Mouse (Mus musculus): ENCODE data around the gene Kcne4. TPM values are rescaled to one million over a fixed set of nuclear protein-coding genes. Genes with fewer than 3 reads are reported as not detected.

Kcne4 gene
- polyA plus RNA-seq, 1 experiment from 2014 or later, result 10.6 TPM

DNA sequence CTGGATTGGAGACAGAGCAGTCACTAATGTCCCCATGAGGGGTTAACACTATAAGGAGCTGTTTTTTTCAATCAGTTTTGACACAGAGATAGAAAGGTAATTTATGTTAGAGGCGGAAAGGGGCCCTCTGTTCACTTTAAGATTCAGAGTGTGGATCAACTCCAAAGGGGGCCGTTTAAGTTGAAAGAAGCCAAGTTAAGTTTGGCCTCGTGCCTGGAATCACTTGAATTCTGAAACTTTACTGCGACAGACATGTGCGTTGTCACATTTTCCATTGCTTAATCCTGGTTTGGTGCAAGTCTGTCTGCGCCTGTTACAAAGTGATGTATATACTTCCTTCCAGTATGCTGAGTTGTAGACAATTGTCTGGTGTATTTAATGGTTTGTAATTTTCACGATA, 3.0 kb downstream of the Kcne4 start:
- WGBS, result 42% methylated on average over 7 of the region's 7 CpGs
- H3K36me3 ChIP-seq (ENCODE audit: insufficient read depth, low read length), result no peaks in the 10 kb centered on the region
- H3K27ac ChIP-seq (ENCODE audit: low read length), result peak overlapping the region; percentile 87
- H3K9ac ChIP-seq (replicated peaks; ENCODE audit: low read length), result no peak overlapping the region
- H3K4me3 ChIP-seq (ENCODE audit: low read length), result no peak overlapping the region
- no peaks in the 10 kb centered on the region for H3K9me3 ChIP-seq (ENCODE audit: low read length)
- H3K4me2 ChIP-seq (replicated peaks; ENCODE audit: low read depth, low read length), result peak overlapping the region; percentile 24; the same call in 1 of the 2 replicates
- H3K4me1 ChIP-seq (ENCODE audit: insufficient read depth, low read length), result peaks cover 35% of the 10 kb centered on the region
- peak; percentile 58; the same call in 1 of the 2 replicates for ATAC-seq (ENCODE audit: low FRiP score, low TSS enrichment)
- no peaks in the 10 kb centered on the region for H3K27me3 ChIP-seq (ENCODE audit: insufficient read depth, low read length)

DNA sequence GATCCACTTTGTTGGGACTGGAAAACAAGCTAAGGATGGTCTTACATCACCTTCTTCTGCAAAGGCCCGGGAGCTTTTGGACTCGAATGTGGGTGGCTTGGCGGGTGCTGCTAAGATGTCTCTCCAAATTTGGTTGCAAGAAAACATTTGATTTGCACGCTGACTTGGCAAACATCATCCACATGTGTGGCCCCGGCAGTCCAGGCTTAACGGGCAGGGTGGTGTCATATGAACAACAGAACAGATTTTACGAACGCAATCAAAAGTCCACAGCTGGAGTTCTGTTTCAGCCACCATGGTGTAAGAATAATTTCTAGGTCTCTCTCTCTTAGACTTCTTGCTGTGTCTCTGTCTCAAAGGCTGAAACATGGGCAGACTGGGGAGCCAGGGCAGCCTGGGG, 3.6 kb downstream of the Kcne4 start:
- Histone ChIP-seq H3K4me2 (replicated peaks; ENCODE audit: low read depth, low read length) (no peak overlapping the region; the same call in 1 of the 2 replicates), H3K27me3 (ENCODE audit: insufficient read depth, low read length) (no peaks in the 10 kb centered on the region), H3K27ac (ENCODE audit: low read length) (peak overlapping the region; percentile 87), H3K4me3 (ENCODE audit: low read length) (no peak overlapping the region), H3K36me3 (ENCODE audit: insufficient read depth, low read length) (no peaks in the 10 kb centered on the region), H3K9me3 (ENCODE audit: low read length) (no peaks in the 10 kb centered on the region), H3K4me1 (ENCODE audit: insufficient read depth, low read length) (peaks cover 34% of the 10 kb centered on the region), H3K9ac (replicated peaks; ENCODE audit: low read length) (no peak overlapping the region)
- ATAC-seq (ENCODE audit: low FRiP score, low TSS enrichment), result no peak
- WGBS, result 45% methylated on average over 8 of the region's 8 CpGs

DNA sequence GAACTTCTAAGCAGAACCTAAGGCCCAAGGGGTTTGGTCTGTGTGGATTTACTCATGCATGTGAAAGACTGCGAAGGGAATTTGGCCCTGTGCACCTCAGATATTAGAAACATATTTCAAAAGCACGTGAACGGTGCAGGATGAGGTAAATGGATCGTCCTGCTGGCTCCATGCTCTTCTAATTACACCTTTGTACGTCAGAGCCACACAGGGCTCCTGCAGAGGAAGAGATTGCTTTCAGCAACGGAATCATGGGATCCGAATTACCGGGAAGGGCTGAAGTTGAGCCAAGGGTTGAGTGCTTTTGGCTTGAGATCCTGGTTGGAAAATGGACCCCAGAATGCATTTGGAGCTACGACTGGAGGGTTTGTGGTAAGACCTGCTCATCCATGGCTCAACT, 4.6 kb downstream of the Kcne4 start:
- Histone ChIP-seq H3K4me2 (replicated peaks; ENCODE audit: low read depth, low read length) (no peak overlapping the region), H3K9me3 (ENCODE audit: low read length) (no peaks in the 10 kb centered on the region), H3K4me1 (ENCODE audit: insufficient read depth, low read length) (peaks cover 32% of the 10 kb centered on the region), H3K27me3 (ENCODE audit: insufficient read depth, low read length) (no peaks in the 10 kb centered on the region), H3K27ac (ENCODE audit: low read length) (peak overlapping the region; percentile 41; the same call in 1 of the 2 replicates), H3K36me3 (ENCODE audit: insufficient read depth, low read length) (no peaks in the 10 kb centered on the region), H3K9ac (replicated peaks; ENCODE audit: low read length) (no peak overlapping the region), H3K4me3 (ENCODE audit: low read length) (no peak overlapping the region)
- no peak for ATAC-seq (ENCODE audit: low FRiP score, low TSS enrichment)
- 54% methylated on average over 9 of the region's 9 CpGs for WGBS

DNA sequence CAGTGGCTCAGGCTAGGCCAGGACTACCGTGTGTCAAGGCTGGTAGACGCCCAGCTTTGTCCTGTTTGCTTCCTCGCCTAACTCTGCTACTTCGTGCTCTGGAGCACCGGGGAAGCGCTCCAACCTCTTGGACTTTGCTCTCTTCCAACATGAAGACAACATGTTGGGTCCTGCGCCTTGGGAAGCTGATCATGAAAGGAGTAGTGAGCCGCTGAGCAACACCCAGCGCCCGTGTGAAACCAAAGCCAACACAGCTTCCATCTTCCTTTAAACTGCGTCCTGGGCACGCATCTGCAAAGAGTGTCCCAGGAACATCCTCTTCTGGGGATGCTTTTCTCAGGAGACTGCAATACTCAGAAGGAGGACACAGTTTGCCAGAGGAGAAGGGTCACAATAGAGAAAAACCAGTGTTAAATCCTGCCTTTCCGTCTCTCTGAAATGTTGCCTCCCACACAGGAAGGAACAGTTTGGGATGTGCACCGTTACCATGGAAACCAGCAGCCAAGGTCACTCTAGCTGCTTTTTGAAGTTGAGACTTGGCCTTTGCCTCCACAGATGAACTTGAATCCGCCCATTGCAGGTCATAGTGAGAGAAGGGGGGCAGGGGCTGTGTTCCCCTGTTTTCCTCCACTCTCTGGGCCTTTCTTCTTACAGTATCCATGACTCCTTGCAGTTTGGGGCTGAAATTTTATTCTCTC, 5.3 kb downstream of the Kcne4 start:
- peak overlapping the region; percentile 41; the same call in 1 of the 2 replicates for H3K27ac ChIP-seq (ENCODE audit: low read length)
- no peak for ATAC-seq (ENCODE audit: low FRiP score, low TSS enrichment)
- no peak overlapping the region for H3K4me3 ChIP-seq (ENCODE audit: low read length)
- H3K9ac ChIP-seq (replicated peaks; ENCODE audit: low read length), result no peak overlapping the region
- peaks cover 28% of the 10 kb centered on the region for H3K4me1 ChIP-seq (ENCODE audit: insufficient read depth, low read length)
- H3K4me2 ChIP-seq (replicated peaks; ENCODE audit: low read depth, low read length), result no peak overlapping the region
- no peaks in the 10 kb centered on the region for H3K27me3 ChIP-seq (ENCODE audit: insufficient read depth, low read length)
- H3K36me3 ChIP-seq (ENCODE audit: insufficient read depth, low read length), result no peaks in the 10 kb centered on the region
- WGBS, result 77% methylated on average over 15 of the region's 15 CpGs
- H3K9me3 ChIP-seq (ENCODE audit: low read length), result no peaks in the 10 kb centered on the region

DNA sequence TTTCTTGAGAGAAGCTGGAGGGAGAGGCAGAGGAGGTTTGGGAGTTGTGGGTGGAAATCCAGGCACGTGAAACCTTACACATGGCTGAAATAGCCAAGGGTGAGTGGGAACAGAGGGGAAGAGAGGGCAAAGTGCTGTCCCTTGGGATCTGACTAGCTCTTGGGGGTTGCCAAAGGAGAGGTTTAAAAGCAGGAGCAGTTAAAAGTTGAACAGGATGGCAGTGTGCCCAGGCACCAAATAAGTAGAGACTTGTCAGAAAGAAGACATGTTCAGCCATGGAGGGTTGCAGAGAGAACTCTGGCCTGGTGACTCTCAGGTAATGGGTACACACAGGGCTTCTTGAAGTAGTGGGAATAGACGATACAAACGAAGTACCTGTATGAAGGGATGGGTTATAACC, 8.7 kb downstream of the Kcne4 start:
- Histone ChIP-seq H3K9me3 (ENCODE audit: low read length) (no peaks in the 10 kb centered on the region), H3K27ac (ENCODE audit: low read length) (no peak overlapping the region), H3K9ac (replicated peaks; ENCODE audit: low read length) (no peak overlapping the region), H3K4me1 (ENCODE audit: insufficient read depth, low read length) (peaks cover 16% of the 10 kb centered on the region), H3K4me3 (ENCODE audit: low read length) (no peak overlapping the region), H3K4me2 (replicated peaks; ENCODE audit: low read depth, low read length) (no peak overlapping the region), H3K27me3 (ENCODE audit: insufficient read depth, low read length) (no peaks in the 10 kb centered on the region), H3K36me3 (ENCODE audit: insufficient read depth, low read length) (no peaks in the 10 kb centered on the region)
- WGBS, result 74% methylated on average over 3 of the region's 3 CpGs
- no peak for ATAC-seq (ENCODE audit: low FRiP score, low TSS enrichment)

DNA sequence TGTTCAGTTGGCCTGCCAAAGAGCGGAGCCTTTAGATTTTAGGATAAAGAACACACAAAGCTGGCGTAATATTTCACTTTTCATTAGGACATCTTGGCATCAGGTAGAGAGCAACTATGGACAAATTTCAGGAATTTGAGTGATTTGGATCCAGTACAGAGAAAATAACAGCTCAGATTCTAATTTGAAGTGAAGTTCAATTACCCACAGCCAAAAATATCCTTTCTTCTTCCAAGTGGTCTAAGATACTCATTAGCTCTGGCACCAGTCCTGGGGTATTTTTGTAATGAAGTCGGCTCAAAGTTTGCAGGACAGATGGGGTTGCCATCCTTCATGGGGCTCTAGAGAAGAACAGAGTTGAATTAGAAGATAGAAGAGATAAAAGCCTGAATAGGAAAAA, 21.9 kb downstream of the Kcne4 start:
- no peak for ATAC-seq (ENCODE audit: low FRiP score, low TSS enrichment)
- Histone ChIP-seq H3K9ac (replicated peaks; ENCODE audit: low read length) (no peak overlapping the region), H3K9me3 (ENCODE audit: low read length) (no peaks in the 10 kb centered on the region), H3K27ac (ENCODE audit: low read length) (no peak overlapping the region), H3K4me1 (ENCODE audit: insufficient read depth, low read length) (no peaks in the 10 kb centered on the region), H3K4me2 (replicated peaks; ENCODE audit: low read depth, low read length) (no peak overlapping the region), H3K27me3 (ENCODE audit: insufficient read depth, low read length) (no peaks in the 10 kb centered on the region), H3K36me3 (ENCODE audit: insufficient read depth, low read length) (no peaks in the 10 kb centered on the region), H3K4me3 (ENCODE audit: low read length) (no peak overlapping the region)
- 90% methylated on average over 3 of the region's 3 CpGs for WGBS

DNA sequence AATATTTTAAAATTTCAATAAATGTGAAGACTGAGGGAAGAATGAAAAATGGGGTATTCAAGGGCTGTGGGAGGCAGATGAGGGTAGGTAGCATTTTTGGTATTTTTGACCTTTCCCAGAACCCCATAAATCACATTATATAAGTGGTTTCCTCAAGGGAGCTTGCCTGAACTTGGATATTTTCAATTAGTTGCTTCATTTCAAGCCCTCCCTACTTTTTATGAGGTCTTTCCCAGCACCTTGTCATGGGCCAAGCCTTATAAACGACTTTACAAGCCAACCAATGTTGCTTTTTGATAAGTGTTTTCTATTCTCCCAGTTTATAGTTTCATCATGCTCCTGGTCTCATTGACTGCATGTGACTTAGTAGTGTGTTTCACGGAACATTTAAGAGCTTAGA, 24.2 kb downstream of the Kcne4 start:
- WGBS, result 40% methylated on average over 2 of the region's 2 CpGs
- Histone ChIP-seq H3K4me2 (replicated peaks; ENCODE audit: low read depth, low read length) (no peak overlapping the region), H3K9me3 (ENCODE audit: low read length) (no peaks in the 10 kb centered on the region), H3K4me3 (ENCODE audit: low read length) (no peak overlapping the region), H3K36me3 (ENCODE audit: insufficient read depth, low read length) (no peaks in the 10 kb centered on the region), H3K27ac (ENCODE audit: low read length) (no peak overlapping the region), H3K9ac (replicated peaks; ENCODE audit: low read length) (no peak overlapping the region), H3K4me1 (ENCODE audit: insufficient read depth, low read length) (no peaks in the 10 kb centered on the region), H3K27me3 (ENCODE audit: insufficient read depth, low read length) (no peaks in the 10 kb centered on the region)
- ATAC-seq (ENCODE audit: low FRiP score, low TSS enrichment), result no peak

DNA sequence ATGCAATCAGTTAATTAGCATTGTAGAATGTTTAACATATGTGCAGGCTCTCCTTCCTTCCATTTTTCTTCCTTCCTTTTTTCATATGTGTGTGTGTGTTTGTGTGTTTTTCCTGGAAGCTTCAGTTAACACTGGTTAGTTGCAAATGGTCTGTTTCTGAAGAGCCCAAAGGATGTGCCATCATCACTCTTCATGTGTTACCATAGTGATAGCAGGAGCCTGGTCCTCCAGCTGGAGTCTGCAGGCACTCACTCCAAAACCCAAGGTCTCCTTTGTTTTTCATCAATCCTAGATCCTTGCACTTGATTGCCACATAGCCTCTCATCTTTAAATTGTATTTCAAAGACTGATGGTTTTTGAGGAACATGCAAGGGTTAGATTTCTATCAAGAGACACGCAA, 29.1 kb downstream of the Kcne4 start:
- no peaks in the 10 kb centered on the region for H3K4me1 ChIP-seq (ENCODE audit: insufficient read depth, low read length)
- 100% methylated on average over 1 of the region's 1 CpGs for WGBS

DNA sequence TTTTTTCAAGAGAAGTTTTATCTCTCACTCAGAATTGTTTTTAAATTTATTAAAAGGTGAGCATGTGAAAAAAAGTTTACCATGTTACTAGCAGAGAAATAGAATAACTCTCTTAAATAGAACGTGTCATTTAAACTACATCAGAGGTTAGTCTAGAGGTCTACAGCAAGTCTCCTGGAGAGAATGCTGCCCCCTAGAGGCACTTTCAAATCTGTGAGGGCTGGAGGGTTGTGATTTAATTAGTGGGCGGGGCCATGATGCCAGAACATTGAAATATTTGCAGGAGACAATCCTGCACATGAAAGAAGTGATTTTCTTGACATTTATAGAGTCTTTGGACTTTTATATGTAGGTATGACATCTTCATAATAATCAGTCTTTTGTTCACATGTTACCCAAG, 29.9 kb downstream of the Kcne4 start:
- Histone ChIP-seq H3K9ac (replicated peaks; ENCODE audit: low read length) (no peak overlapping the region), H3K9me3 (ENCODE audit: low read length) (no peaks in the 10 kb centered on the region), H3K4me2 (replicated peaks; ENCODE audit: low read depth, low read length) (no peak overlapping the region), H3K27ac (ENCODE audit: low read length) (no peak overlapping the region), H3K27me3 (ENCODE audit: insufficient read depth, low read length) (no peaks in the 10 kb centered on the region), H3K4me3 (ENCODE audit: low read length) (no peak overlapping the region), H3K36me3 (ENCODE audit: insufficient read depth, low read length) (no peaks in the 10 kb centered on the region), H3K4me1 (ENCODE audit: insufficient read depth, low read length) (no peaks in the 10 kb centered on the region)
- no peak for ATAC-seq (ENCODE audit: low FRiP score, low TSS enrichment)
- WGBS, result 49% methylated on average over 2 of the region's 2 CpGs

More for the DNA sequence above, 29.1 kb downstream of the Kcne4 start:
- no peaks in the 10 kb centered on the region for H3K36me3 ChIP-seq (ENCODE audit: insufficient read depth, low read length)
- H3K4me3 ChIP-seq (ENCODE audit: low read length), result no peak overlapping the region
- no peak overlapping the region for H3K27ac ChIP-seq (ENCODE audit: low read length)
- no peaks in the 10 kb centered on the region for H3K9me3 ChIP-seq (ENCODE audit: low read length)
- H3K9ac ChIP-seq (replicated peaks; ENCODE audit: low read length), result no peak overlapping the region
- ATAC-seq (ENCODE audit: low FRiP score, low TSS enrichment), result no peak
- H3K27me3 ChIP-seq (ENCODE audit: insufficient read depth, low read length), result no peaks in the 10 kb centered on the region
- no peak overlapping the region for H3K4me2 ChIP-seq (replicated peaks; ENCODE audit: low read depth, low read length)

DNA sequence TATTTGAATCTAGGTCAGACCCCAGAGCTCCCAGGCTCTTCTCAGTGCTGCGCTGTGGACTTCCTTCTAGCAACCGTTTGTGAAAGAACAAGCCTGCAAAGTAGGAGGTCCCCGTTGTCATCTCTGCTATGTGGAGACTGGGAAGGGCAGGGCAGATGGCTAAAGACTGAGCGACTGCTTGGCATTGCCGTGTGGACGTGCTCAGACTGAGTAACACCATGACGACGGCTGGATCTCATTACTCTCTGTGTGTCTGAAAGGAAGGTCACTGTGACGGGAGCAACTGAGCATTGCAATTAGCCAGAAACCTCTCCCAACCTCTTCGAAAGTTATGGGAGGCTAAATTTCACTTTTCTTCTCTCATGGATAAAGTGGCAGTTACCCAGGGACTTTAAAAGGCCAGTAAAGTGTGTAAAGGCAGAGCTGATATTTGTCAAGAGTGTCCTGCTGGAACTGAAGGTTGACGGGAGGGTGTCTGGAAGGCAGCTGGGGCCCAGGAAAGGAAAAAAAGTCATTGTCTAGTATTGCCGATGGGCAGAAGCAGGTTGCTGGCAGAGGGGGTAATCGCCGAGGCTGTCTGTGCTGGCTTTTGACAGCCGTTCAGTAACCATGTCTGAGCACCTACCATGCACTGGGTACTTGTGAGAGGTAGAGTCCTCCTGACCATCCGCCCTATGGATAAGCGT, 36.0 kb downstream of the Kcne4 start:
- H3K27me3 ChIP-seq (ENCODE audit: insufficient read depth, low read length), result no peaks in the 10 kb centered on the region
- H3K9ac ChIP-seq (replicated peaks; ENCODE audit: low read length), result no peak overlapping the region; the same call in 1 of the 2 replicates
- ATAC-seq (ENCODE audit: low FRiP score, low TSS enrichment), result peak; percentile 93
- 39% methylated on average over 17 of the region's 17 CpGs for WGBS
- no peak overlapping the region for H3K4me3 ChIP-seq (ENCODE audit: low read length)
- no peak overlapping the region for H3K27ac ChIP-seq (ENCODE audit: low read length)
- no peaks in the 10 kb centered on the region for H3K36me3 ChIP-seq (ENCODE audit: insufficient read depth, low read length)
- H3K9me3 ChIP-seq (ENCODE audit: low read length), result no peaks in the 10 kb centered on the region
- no peaks in the 10 kb centered on the region for H3K4me1 ChIP-seq (ENCODE audit: insufficient read depth, low read length)
- H3K4me2 ChIP-seq (replicated peaks; ENCODE audit: low read depth, low read length), result peak overlapping the region; percentile 13; the same call in 1 of the 2 replicates
